Mouse (Mus musculus): ENCODE data around the gene Ywhab.

GRCm38 (mm10) chr2:164010496-164010895 lies 15.7 kb downstream of the Ywhab start:
- TF ChIP-seq CTCF (IDR thresholded peaks at IDR 0.05; ENCODE audit: insufficient read depth, low read length) (no peak), POLR2A (IDR thresholded peaks at IDR 0.05; ENCODE audit: borderline replicate concordance, extremely low read depth, low read depth, low read length) (no peak)
